Mouse (Mus musculus) heart, embryonic 15.5 days (tissue): ENCODE data around the gene Ceacam19. TPM values are rescaled to one million over a fixed set of nuclear protein-coding genes. Genes with fewer than 3 reads are reported as not detected.

Experiments
- ATAC-seq: fragments of 200-750 bp; cut with Nextera tagmentation; replicated peaks from 2 replicates; pipeline ENCODE4 v1.8.0; 2017; ENCODE audit warnings: low read depth, moderate TSS enrichment; ENCODE audit not compliant: insufficient number of reproducible peaks, insufficient read depth, low FRiP score
- H3K27ac ChIP-seq: fragments of 300-500 bp; sonication (generic); 2 replicates; pipeline ENCODE4 v1.5.1; 2015; ENCODE audit warnings: mild to moderate bottlenecking, inconsistent platforms
- H3K27me3 ChIP-seq: fragments of 300-500 bp; sonication (generic); 2 replicates; pipeline ENCODE4 v1.6.1; 2015; ENCODE audit warnings: inconsistent platforms
- H3K36me3 ChIP-seq: fragments of 300-500 bp; sonication (generic); 2 replicates; pipeline ENCODE4 v1.6.1; 2015; ENCODE audit warnings: mild to moderate bottlenecking, inconsistent platforms
- H3K4me1 ChIP-seq: fragments of 300-500 bp; sonication (generic); replicated peaks from 2 replicates; pipeline ENCODE4 v1.6.1; 2015; ENCODE audit warnings: inconsistent platforms
- H3K4me2 ChIP-seq: fragments of 300-500 bp; sonication (generic); 2 replicates; pipeline ENCODE4 v1.6.1; 2015; ENCODE audit warnings: inconsistent platforms, mild to moderate bottlenecking, moderate library complexity
- H3K4me3 ChIP-seq: fragments of 300-500 bp; sonication (generic); 2 replicates; pipeline ENCODE4 v1.5.1; 2015; ENCODE audit warnings: mild to moderate bottlenecking, inconsistent platforms
- H3K9ac ChIP-seq: fragments of 300-500 bp; sonication (generic); 2 replicates; pipeline ENCODE4 v1.6.1; 2015; ENCODE audit warnings: mild to moderate bottlenecking, inconsistent platforms
- H3K9me3 ChIP-seq: fragments of 300-500 bp; sonication (generic); replicated peaks from 2 replicates; pipeline ENCODE4 v1.6.1; 2016; ENCODE audit warnings: inconsistent platforms
- WGBS: fragments of 180-500 bp; shearing (Covaris S2); methylation state at CpG from one replicate; pipeline ENCODE4 v1.1.7; 2015; ENCODE audit warnings: mixed read lengths; 5-methylcytosine and 5-hydroxymethylcytosine counted together
- polyA plus RNA-seq: library from polyadenylated mRNA; unstranded; fragments of >200 nt; fragmentation: Nextera tagmentation; extraction: Ambion mirVana; gene quantifications from 2 replicates; pipeline ENCODE4 v1.2.1, GENCODE M21; 2015

Ceacam19 gene
- polyA plus RNA-seq, 1 experiment from 2014 or later: not detected

DNA sequence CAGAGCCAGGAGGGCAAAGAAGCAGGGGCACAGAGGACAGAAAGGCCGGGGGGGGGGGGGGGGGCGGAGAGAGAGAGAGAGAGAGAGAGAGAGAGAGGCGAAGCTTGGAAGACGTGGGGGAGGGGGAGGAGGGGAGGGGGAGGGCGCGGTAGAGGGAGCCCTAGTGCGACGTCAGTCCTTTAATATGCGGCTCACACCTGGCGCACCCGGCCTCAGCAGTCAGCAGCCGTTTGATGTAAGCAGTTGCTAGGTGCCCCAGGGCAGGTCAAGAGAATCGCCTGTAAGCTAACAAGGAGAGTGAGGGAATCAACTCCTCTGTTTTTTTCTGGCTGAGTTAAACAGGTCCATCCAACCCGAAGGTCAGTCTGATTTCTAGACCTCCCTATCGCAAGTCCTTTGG is 36.0 kb upstream of the Ceacam19 start:
- Histone ChIP-seq H3K4me3 (no peak overlapping the region), H3K4me2 (peak overlapping the region; percentile 13; the same call in 1 of the 2 replicates), H3K4me1 (peaks cover 14% of the 10 kb centered on the region), H3K27ac (no peak overlapping the region), H3K36me3 (no peaks in the 10 kb centered on the region), H3K27me3 (no peaks in the 10 kb centered on the region), H3K9ac (no peak overlapping the region), H3K9me3 (no peaks in the 10 kb centered on the region)
- no peak for ATAC-seq
- 9% methylated on average over 11 of the region's 15 CpGs for WGBS

DNA sequence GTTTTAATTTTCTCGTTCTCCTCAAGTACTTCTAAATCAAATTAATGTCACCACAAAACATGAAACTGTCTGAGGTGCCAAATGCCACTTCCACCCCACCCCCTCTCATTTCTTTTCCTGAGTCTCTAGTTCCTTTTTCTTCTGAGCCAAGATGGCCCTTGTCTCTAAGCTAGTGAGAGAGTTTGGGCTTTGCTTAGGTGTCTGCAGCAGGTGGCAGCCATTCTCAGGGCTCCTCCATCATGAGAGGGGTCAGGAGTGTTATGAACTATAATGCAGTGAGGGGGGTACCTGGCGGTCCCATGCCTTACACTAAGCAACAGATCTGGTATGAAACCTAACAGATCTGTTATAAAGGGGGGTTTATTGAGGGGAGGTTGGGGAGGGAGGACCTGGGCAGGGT is 35.6 kb upstream of the Ceacam19 start:
- Histone ChIP-seq H3K9me3 (no peaks in the 10 kb centered on the region), H3K9ac (no peak overlapping the region), H3K36me3 (no peaks in the 10 kb centered on the region), H3K4me2 (no peak overlapping the region), H3K4me3 (no peak overlapping the region), H3K4me1 (peaks cover 14% of the 10 kb centered on the region), H3K27me3 (no peaks in the 10 kb centered on the region), H3K27ac (no peak overlapping the region)
- no peak for ATAC-seq
- 48% methylated on average over 2 of the region's 2 CpGs for WGBS

DNA sequence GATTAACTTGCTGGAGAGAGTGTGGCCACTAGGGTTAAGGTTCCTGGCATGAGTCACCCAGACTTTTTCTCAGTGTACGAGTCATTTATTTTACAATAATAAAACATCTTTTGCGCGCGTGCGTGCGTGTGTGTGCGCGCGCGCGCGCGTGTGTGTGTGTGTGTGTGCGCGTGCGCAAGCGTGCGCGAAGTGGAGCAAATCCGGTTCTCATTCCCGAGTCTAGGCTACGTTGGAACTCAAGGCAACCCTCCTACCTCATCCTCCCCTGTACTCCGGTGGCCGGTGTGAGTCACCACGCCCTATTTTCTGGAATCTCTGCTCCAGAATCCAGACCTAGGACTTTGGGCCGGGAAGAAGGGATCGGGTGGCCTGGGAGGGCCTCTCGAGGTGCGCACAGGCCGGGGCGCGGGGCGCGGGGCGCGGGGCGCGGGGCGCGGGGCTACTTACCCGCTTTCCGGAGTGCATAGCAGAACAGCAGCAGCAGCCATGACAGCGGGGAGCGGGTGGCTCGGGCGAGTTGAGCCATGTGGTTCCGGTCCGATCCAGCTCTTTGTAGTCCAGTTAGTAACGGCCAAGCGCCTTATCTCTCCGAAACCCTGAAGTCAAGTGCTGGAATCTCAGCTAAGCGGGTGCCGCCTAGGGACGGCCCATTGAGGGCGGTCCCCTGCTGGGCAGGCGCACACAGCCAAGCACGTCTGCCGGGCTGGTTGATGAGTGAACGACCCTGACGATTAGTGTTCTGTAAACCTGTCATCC is 32.9 kb upstream of the Ceacam19 start, which contains the start of gene Pvr:
Gene Pvr, minus strand, starts transcription at position 655 of the 756 bp plus-strand sequence.
- 1% methylated on average over 60 of the region's 60 CpGs for WGBS
- Histone ChIP-seq H3K4me3 (peak within 1 kb of the TSS; percentile 80), H3K27me3 (no peaks in the 10 kb centered on the region), H3K9me3 (no peaks in the 10 kb centered on the region), H3K27ac (peak within 1 kb of the TSS; percentile 89), H3K36me3 (peaks cover 19% of the 10 kb centered on the region), H3K4me2 (peak within 1 kb of the TSS; percentile 68), H3K9ac (peak within 1 kb of the TSS; percentile 83), H3K4me1 (peaks cover 14% of the 10 kb centered on the region)
- ATAC-seq: peak; percentile 92

DNA sequence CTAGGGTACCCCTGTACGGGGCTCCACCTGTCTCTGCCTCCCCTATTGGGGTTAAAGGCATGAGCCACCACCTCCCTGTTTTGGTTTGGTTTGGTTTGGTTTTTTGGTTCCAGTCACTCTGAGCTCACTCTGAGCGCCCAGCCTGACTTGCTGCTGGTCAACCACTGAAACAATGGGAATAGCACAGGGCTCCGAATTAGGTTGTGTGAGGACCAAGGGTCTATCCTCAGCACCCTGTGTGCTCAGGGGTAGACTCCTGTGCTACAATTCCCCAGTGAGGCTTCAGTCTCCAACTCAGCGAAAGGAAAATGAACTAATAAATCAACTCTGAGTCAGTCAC is 32.4 kb upstream of the Ceacam19 start:
- ATAC-seq: no peak; the same call in 1 of the 2 replicates
- Histone ChIP-seq H3K27ac (peak overlapping the region; percentile 89), H3K36me3 (peaks cover 24% of the 10 kb centered on the region), H3K4me2 (peak overlapping the region; percentile 68), H3K4me3 (peak overlapping the region; percentile 80), H3K9ac (peak overlapping the region; percentile 83), H3K27me3 (no peaks in the 10 kb centered on the region), H3K9me3 (no peaks in the 10 kb centered on the region), H3K4me1 (peaks cover 14% of the 10 kb centered on the region)
- WGBS: 21% methylated on average over 4 of the region's 4 CpGs

DNA sequence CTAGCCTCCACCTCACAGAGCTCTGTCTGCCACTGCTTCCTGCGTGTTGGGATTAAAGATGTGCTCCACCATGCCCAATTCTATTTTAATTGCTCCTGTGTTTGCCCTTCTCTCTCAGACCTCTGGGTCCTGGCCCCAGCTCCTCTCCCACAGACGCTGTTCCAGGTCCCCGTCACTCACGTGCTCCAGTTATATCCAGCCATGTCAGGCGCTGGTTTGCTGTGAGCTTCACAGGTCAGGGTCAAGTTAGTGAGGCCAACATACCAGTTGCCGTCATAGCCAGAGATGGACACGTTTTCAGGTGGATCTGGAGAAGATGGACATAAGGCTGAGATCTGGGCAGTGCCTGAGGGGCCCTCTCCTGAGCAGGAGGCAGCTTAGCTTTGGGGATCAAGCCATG is 26.8 kb upstream of the Ceacam19 start:
- Histone ChIP-seq H3K4me2 (no peak overlapping the region), H3K4me3 (no peak overlapping the region), H3K27ac (no peak overlapping the region), H3K9ac (no peak overlapping the region), H3K4me1 (no peaks in the 10 kb centered on the region), H3K36me3 (peaks cover 41% of the 10 kb centered on the region), H3K27me3 (no peaks in the 10 kb centered on the region), H3K9me3 (no peaks in the 10 kb centered on the region)
- ATAC-seq: no peak
- WGBS: 89% methylated on average over 7 of the region's 7 CpGs

DNA sequence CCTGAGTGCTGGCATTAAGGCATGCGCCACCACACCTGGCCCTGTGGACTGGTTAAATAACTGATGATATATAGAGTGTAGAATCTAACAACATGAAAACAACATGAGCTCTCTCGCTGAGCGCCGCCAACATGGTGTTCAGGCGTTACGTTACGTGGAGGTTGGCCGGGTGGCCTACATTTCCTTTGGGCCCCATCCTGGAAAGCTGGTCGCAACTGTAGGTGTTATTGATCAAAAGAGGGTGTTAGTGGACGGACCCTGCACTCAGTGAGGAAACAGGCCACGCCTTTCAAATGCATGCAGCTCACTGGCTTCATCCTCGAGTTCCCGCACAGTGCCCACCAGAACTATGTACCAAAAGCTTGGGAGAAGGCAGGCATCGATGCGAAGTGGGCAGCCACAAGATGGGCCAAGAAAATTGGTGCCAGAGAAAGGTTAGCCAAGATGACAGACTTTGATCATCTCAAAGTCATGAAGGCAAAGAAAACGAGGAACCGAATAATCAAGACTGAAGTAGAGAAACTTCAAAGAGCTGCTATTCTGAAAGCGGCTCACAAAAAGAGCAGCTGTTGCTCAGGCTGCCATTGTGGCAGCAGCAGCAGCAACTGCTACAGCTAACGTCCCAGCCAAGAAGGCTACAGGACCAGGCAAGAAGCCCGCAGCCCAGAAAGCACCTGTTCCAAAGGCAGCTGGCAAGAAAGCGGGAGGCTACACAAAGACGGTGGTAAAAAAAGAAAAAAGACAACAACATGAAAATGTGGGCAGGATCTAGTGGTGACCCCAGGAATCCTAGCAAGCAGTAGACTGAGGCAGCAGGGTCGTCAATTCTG is 24.1 kb upstream of the Ceacam19 start:
- no peak for ATAC-seq
- Histone ChIP-seq H3K4me1 (no peaks in the 10 kb centered on the region), H3K27me3 (no peaks in the 10 kb centered on the region), H3K36me3 (peaks cover 52% of the 10 kb centered on the region), H3K27ac (no peak overlapping the region), H3K4me3 (no peak overlapping the region), H3K9ac (no peak overlapping the region), H3K9me3 (no peaks in the 10 kb centered on the region), H3K4me2 (no peak overlapping the region)
- 88% methylated on average over 23 of the region's 23 CpGs for WGBS

DNA sequence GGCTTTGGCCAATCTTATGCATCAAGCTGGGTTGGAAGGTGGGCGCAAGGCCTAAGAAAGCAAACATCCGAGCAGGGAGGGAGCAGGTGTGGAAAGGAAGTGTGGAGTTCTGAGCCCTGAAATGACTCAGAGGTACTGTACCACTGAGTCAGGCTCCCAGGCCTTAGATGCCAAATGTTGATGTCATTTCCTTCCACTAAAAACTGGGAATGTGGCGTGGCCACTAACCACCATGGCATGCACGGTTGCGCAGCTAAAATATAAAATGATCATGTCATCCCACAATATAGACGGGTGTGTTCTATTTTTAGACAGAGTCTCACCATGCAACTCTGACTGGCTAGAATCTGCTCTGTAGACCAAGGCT is 23.5 kb upstream of the Ceacam19 start:
- no peak overlapping the region for H3K4me2 ChIP-seq
- no peak overlapping the region for H3K27ac ChIP-seq
- ATAC-seq: no peak
- H3K4me3 ChIP-seq: no peak overlapping the region
- 64% methylated on average over 6 of the region's 6 CpGs for WGBS
- H3K4me1 ChIP-seq: no peaks in the 10 kb centered on the region
- peaks cover 52% of the 10 kb centered on the region for H3K36me3 ChIP-seq
- H3K27me3 ChIP-seq: no peaks in the 10 kb centered on the region
- no peak overlapping the region for H3K9ac ChIP-seq
- H3K9me3 ChIP-seq: no peaks in the 10 kb centered on the region

DNA sequence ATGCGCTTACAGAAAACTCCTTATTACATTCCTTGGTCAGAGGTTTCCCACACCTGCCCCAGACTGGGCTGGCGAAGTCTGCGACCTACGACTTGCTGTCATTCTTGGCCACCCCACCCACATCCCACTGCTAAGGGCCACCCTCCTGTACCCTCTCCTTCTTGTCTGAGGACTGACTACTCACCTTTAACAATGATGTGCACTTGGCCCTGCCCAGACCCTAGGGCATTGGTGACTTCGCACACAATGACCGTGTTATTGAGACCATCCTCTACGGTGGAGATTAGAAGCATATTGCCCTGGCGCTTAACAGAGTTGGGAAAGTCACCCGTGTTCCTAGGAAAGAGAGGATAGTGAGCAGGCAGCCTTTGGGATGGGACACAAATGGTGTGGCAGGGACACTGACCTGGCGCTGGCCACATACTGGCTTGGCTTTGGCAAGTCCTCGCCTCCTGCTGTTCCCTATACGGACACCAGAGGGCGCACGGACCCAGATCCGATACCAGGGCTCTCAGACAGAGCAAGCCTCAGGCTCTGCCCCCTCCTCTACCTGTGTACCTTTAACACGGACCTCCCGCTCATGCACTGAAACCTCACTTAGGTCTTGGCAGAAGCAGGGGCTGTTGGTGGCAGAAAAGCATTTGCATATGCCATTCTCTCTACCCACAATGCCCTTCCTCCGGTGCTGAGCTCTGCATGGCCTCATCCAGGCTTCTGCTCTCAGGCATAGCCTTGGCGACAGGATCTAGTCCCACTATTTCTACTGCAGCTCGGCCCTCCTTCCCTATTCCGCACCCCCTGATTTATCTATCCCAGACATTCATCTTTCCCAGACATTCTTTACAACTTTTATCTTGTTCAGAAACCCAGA is 22.9 kb upstream of the Ceacam19 start:
- Histone ChIP-seq H3K4me2 (no peak overlapping the region), H3K9me3 (no peaks in the 10 kb centered on the region), H3K27me3 (no peaks in the 10 kb centered on the region), H3K36me3 (peaks cover 49% of the 10 kb centered on the region), H3K4me1 (no peaks in the 10 kb centered on the region), H3K27ac (no peak overlapping the region), H3K9ac (no peak overlapping the region), H3K4me3 (no peak overlapping the region)
- ATAC-seq: peak; percentile 32; the same call in 1 of the 2 replicates
- 47% methylated on average over 21 of the region's 21 CpGs for WGBS

DNA sequence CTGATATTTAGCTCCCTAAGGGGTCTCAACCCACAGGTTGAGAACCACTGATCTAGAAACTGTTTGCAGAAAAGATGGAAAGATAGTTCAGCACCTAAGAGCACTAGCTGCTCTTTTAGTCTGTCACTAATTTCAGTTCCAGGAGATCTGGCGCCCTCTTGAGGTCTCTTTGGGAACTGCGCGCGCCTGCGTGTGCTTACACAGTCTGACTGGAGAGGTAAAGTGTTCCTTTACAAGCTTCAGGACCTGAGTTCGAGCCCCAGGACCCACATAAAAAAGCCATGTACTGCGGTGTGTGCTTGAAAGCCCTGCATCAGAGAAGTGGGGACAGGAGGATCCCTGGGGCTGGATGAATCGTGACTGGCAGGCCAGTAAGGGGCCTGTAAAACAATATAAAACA is 2.1 kb upstream of the Ceacam19 start:
- ATAC-seq: no peak
- Histone ChIP-seq H3K27ac (no peak overlapping the region), H3K36me3 (no peaks in the 10 kb centered on the region), H3K9me3 (no peaks in the 10 kb centered on the region), H3K4me1 (no peaks in the 10 kb centered on the region), H3K4me3 (no peak overlapping the region), H3K4me2 (no peak overlapping the region), H3K27me3 (no peaks in the 10 kb centered on the region), H3K9ac (no peak overlapping the region)
- 45% methylated on average over 8 of the region's 8 CpGs for WGBS

DNA sequence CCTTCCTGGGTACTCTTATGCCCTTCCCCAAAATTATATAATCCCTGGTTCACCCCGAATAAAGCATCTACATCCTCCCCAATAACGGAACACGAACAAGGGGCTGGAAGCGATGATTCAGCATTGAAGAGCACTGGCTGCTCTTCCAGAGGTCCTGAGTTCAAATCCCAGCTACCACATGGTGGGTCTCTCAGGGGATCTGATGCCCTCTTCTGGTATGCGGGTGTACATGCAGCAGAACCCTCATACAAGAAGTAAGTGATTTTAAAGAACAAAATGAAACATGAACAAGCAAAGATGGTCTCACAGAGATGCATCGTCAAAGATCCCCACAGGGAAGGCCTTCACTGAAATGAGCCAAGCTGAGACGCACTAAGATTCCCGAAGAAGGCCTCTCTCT is 7.0 kb downstream of the Ceacam19 start:
- Histone ChIP-seq H3K36me3 (no peaks in the 10 kb centered on the region), H3K27me3 (no peaks in the 10 kb centered on the region), H3K27ac (no peak overlapping the region), H3K9me3 (no peaks in the 10 kb centered on the region), H3K4me2 (no peak overlapping the region), H3K9ac (no peak overlapping the region), H3K4me1 (peaks cover 7% of the 10 kb centered on the region; the same call in 1 of the 2 replicates), H3K4me3 (no peak overlapping the region)
- ATAC-seq: no peak
- WGBS: 73% methylated on average over 8 of the region's 8 CpGs
